Mouse (Mus musculus) midbrain, embryonic 16.5 days (tissue): ENCODE results near the gene Olfr324. TPM values are rescaled to one million over a fixed set of nuclear protein-coding genes. Genes with fewer than 3 reads are reported as not detected.

ENCODE experiments used
- ATAC-seq: fragments of 200-750 bp; cut with Nextera tagmentation; 2 replicates; pipeline ENCODE4 v1.8.0; 2017; ENCODE audit warnings: moderate TSS enrichment
- H3K27ac ChIP-seq: fragments of 300-500 bp; sonication (generic); 2 replicates; pipeline ENCODE4 v1.5.1; 2014; ENCODE audit warnings: mild to moderate bottlenecking, low read length, mixed read lengths
- H3K27me3 ChIP-seq: fragments of 300-500 bp; sonication (generic); 2 replicates; pipeline ENCODE4 v1.6.1; 2014; ENCODE audit warnings: low read depth, low read length, mixed read lengths; ENCODE audit not compliant: control insufficient read depth, insufficient read depth
- H3K36me3 ChIP-seq: fragments of 300-500 bp; sonication (generic); 2 replicates; pipeline ENCODE4 v1.6.1; 2014; ENCODE audit warnings: mild to moderate bottlenecking, low read length, moderate library complexity, mixed read lengths; ENCODE audit not compliant: control insufficient read depth, insufficient read depth
- H3K4me1 ChIP-seq: fragments of 300-500 bp; sonication (generic); 2 replicates; pipeline ENCODE4 v1.6.1; 2014; ENCODE audit warnings: mild to moderate bottlenecking, low read length, mixed read lengths; ENCODE audit not compliant: control insufficient read depth, insufficient read depth
- H3K4me2 ChIP-seq: fragments of 300-500 bp; sonication (generic); 2 replicates; pipeline ENCODE4 v1.6.1; 2014; ENCODE audit warnings: mild to moderate bottlenecking, low read length, mixed read lengths
- H3K4me3 ChIP-seq: fragments of 300-500 bp; sonication (generic); 2 replicates; pipeline ENCODE4 v1.5.1; 2014; ENCODE audit warnings: low read depth, mild to moderate bottlenecking, low read length, moderate library complexity, mixed read lengths
- H3K9ac ChIP-seq: fragments of 300-500 bp; sonication (generic); 2 replicates; pipeline ENCODE4 v1.6.1; 2014; ENCODE audit warnings: low read depth, low read length, mixed read lengths
- H3K9me3 ChIP-seq: fragments of 300-500 bp; sonication (generic); replicated peaks from 2 replicates; pipeline ENCODE4 v1.6.1; 2014; ENCODE audit warnings: mild to moderate bottlenecking, low read length, mixed read lengths; ENCODE audit not compliant: control insufficient read depth, poor library complexity, severe bottlenecking
- WGBS: fragments of 180-500 bp; shearing (Covaris S2); extraction: QIAGEN DNeasy Blood & Tissue Kit; methylation state at CpG from one replicate; pipeline ENCODE4 v1.1.7; 2014; 5-methylcytosine and 5-hydroxymethylcytosine counted together
- polyA plus RNA-seq: library from polyadenylated mRNA; unstranded; fragments of >200 nt; fragmentation: Nextera tagmentation; extraction: Ambion mirVana; gene quantifications from 2 replicates; pipeline ENCODE4 v1.2.1, GENCODE M21; 2015

The Olfr324 gene
- polyA plus RNA-seq, 1 experiment from 2014 or later: 0.10 TPM

- 74% methylated on average over 3 of the region's 3 CpGs for WGBS
- no peaks in the 10 kb centered on the region for H3K27me3 ChIP-seq
- H3K4me2 ChIP-seq: no peak overlapping the region
- H3K4me3 ChIP-seq: no peak overlapping the region
- no peak for ATAC-seq
- H3K36me3 ChIP-seq: no peaks in the 10 kb centered on the region
- H3K4me1 ChIP-seq: no peaks in the 10 kb centered on the region
- no peak overlapping the region for H3K27ac ChIP-seq
- no peaks in the 10 kb centered on the region for H3K9me3 ChIP-seq
- H3K9ac ChIP-seq: no peak overlapping the region
Measured at GRCm38 (mm10) chr11:58618369-58618768, 23.5 kb downstream of the Olfr324 start.

- ATAC-seq: no peak
- Histone ChIP-seq H3K4me1 (no peaks in the 10 kb centered on the region), H3K4me3 (no peak overlapping the region), H3K9ac (no peak overlapping the region), H3K27ac (no peak overlapping the region), H3K36me3 (no peaks in the 10 kb centered on the region), H3K27me3 (no peaks in the 10 kb centered on the region), H3K9me3 (no peaks in the 10 kb centered on the region), H3K4me2 (no peak overlapping the region)
- WGBS: 44% methylated on average over 6 of the region's 6 CpGs
Measured at GRCm38 (mm10) chr11:58618793-58619192, 23.9 kb downstream of the Olfr324 start.

- WGBS: 57% methylated on average over 4 of the region's 4 CpGs
- ATAC-seq: no peak
- no peak overlapping the region for H3K4me3 ChIP-seq
- H3K9me3 ChIP-seq: no peaks in the 10 kb centered on the region
- no peak overlapping the region for H3K27ac ChIP-seq
- no peak overlapping the region for H3K4me2 ChIP-seq
- no peaks in the 10 kb centered on the region for H3K4me1 ChIP-seq
- no peaks in the 10 kb centered on the region for H3K27me3 ChIP-seq
- no peaks in the 10 kb centered on the region for H3K36me3 ChIP-seq
- no peak overlapping the region for H3K9ac ChIP-seq
Measured at GRCm38 (mm10) chr11:58626146-58626545, 31.2 kb downstream of the Olfr324 start.

GRCm38 (mm10) chr11:58630401-58630800 is 35.5 kb downstream of the Olfr324 start, which contains the start of gene Olfr323:
Gene Olfr323 (minus strand): TSS chr11:58630501.
- Histone ChIP-seq H3K9ac (no peak within 1 kb of the TSS), H3K36me3 (no peaks in the 10 kb centered on the region), H3K27me3 (no peaks in the 10 kb centered on the region), H3K4me3 (no peak within 1 kb of the TSS), H3K4me1 (no peaks in the 10 kb centered on the region), H3K27ac (no peak within 1 kb of the TSS), H3K4me2 (no peak within 1 kb of the TSS), H3K9me3 (no peaks in the 10 kb centered on the region)
- 72% methylated on average over 5 of the region's 5 CpGs for WGBS
- no peak for ATAC-seq

GRCm38 (mm10) chr11:58634878-58635277 is 40.0 kb downstream of the Olfr324 start:
- H3K9me3 ChIP-seq: no peaks in the 10 kb centered on the region
- no peaks in the 10 kb centered on the region for H3K36me3 ChIP-seq
- no peaks in the 10 kb centered on the region for H3K27me3 ChIP-seq
- no peak overlapping the region for H3K4me2 ChIP-seq
- H3K27ac ChIP-seq: no peak overlapping the region
- WGBS: 62% methylated on average over 4 of the region's 4 CpGs
- H3K4me3 ChIP-seq: no peak overlapping the region
- H3K4me1 ChIP-seq: no peaks in the 10 kb centered on the region
- no peak overlapping the region for H3K9ac ChIP-seq
- no peak for ATAC-seq

- peaks cover 8% of the 10 kb centered on the region; the same call in 1 of the 2 replicates for H3K4me1 ChIP-seq
- H3K27me3 ChIP-seq: no peaks in the 10 kb centered on the region
- no peak overlapping the region for H3K4me2 ChIP-seq
- no peaks in the 10 kb centered on the region for H3K9me3 ChIP-seq
- WGBS: 29% methylated on average over 3 of the region's 4 CpGs
- H3K4me3 ChIP-seq: no peak overlapping the region
- H3K27ac ChIP-seq: no peak overlapping the region
- ATAC-seq: no peak
- no peaks in the 10 kb centered on the region for H3K36me3 ChIP-seq
- H3K9ac ChIP-seq: no peak overlapping the region
Measured at GRCm38 (mm10) chr11:58636376-58636977, 41.6 kb downstream of the Olfr324 start.

- no peak for ATAC-seq
Measured at GRCm38 (mm10) chr11:58638176-58638701, 43.3 kb downstream of the Olfr324 start.

GRCm38 (mm10) chr11:58640272-58640867 is 45.5 kb downstream of the Olfr324 start, which contains the start of gene Trim58:
Gene Trim58 (plus strand): TSS chr11:58640465.
- H3K9ac ChIP-seq: peak within 1 kb of the TSS; percentile 73
- no peaks in the 10 kb centered on the region for H3K36me3 ChIP-seq
- H3K27ac ChIP-seq: no peak within 1 kb of the TSS
- H3K4me1 ChIP-seq: peaks cover 8% of the 10 kb centered on the region; the same call in 1 of the 2 replicates
- H3K4me3 ChIP-seq: peak within 1 kb of the TSS; percentile 48
- H3K27me3 ChIP-seq: no peaks in the 10 kb centered on the region
- ATAC-seq: peak; percentile 56; the same call in 1 of the 2 replicates
- H3K9me3 ChIP-seq: no peaks in the 10 kb centered on the region
- H3K4me2 ChIP-seq: peak within 1 kb of the TSS; percentile 99
- WGBS: 3% methylated on average over 34 of the region's 34 CpGs

More at GRCm38 (mm10) chr11:58638176-58638701, 43.3 kb downstream of the Olfr324 start:
- Histone ChIP-seq H3K4me3 (no peak overlapping the region), H3K27me3 (no peaks in the 10 kb centered on the region), H3K4me2 (no peak overlapping the region), H3K27ac (no peak overlapping the region), H3K36me3 (no peaks in the 10 kb centered on the region), H3K9me3 (no peaks in the 10 kb centered on the region), H3K4me1 (peaks cover 8% of the 10 kb centered on the region; the same call in 1 of the 2 replicates), H3K9ac (no peak overlapping the region)
- 65% methylated on average over 7 of the region's 7 CpGs for WGBS

GRCm38 (mm10) chr11:58641057-58641456 is 46.1 kb downstream of the Olfr324 start:
- 27% methylated on average over 14 of the region's 14 CpGs for WGBS
- no peaks in the 10 kb centered on the region for H3K36me3 ChIP-seq
- no peak overlapping the region for H3K9ac ChIP-seq
- H3K27me3 ChIP-seq: no peaks in the 10 kb centered on the region
- no peaks in the 10 kb centered on the region for H3K9me3 ChIP-seq
- H3K27ac ChIP-seq: no peak overlapping the region
- peaks cover 8% of the 10 kb centered on the region; the same call in 1 of the 2 replicates for H3K4me1 ChIP-seq
- peak overlapping the region; percentile 48 for H3K4me3 ChIP-seq
- no peak for ATAC-seq
- H3K4me2 ChIP-seq: peak overlapping the region; percentile 99
